Mouse (Mus musculus) ES-E14 (cell line): Measurements from ENCODE around the gene Rhot1.
A peak's percentile ranks its signal among the peaks of the same experiment; 100 is the strongest.

Experiments used
- HCFC1 ChIP-seq: IDR thresholded peaks from 2 replicates; pipeline ENCODE4 v1.6.1; 2012; ENCODE audit warnings: low read length, inconsistent platforms, borderline replicate concordance; ENCODE audit not compliant: insufficient read depth
- MAFK ChIP-seq: IDR thresholded peaks from 2 replicates; pipeline ENCODE4 v1.6.1; 2014; ENCODE audit warnings: mild to moderate bottlenecking, low read depth, low read length, inconsistent platforms; ENCODE audit not compliant: insufficient read depth
- ZC3H11A ChIP-seq: IDR thresholded peaks from 2 replicates; pipeline ENCODE4 v1.6.1; 2012; ENCODE audit warnings: low read depth, mild to moderate bottlenecking, inconsistent platforms, low read length, borderline replicate concordance
- ZNF384 ChIP-seq: IDR thresholded peaks from 2 replicates; pipeline ENCODE4 v1.6.1; 2012; ENCODE audit warnings: low read depth, low read length, inconsistent platforms

- TF ChIP-seq HCFC1 (no peak), ZC3H11A (no peak), MAFK (peak; percentile 88), ZNF384 (peak; percentile 94)
These were observed 31.6 kb upstream of the Rhot1 start for GRCm38 (mm10) chr11:80176911-80177895.
